Mouse (Mus musculus): ENCODE results near the gene Ajap1. TPM values are rescaled to one million over a fixed set of nuclear protein-coding genes. Genes with fewer than 3 reads are reported as not detected.

Gene Ajap1
- polyA plus RNA-seq, 1 experiment from 2014 or later = 15.4 TPM

- ATAC-seq (ENCODE audit: low FRiP score, low read depth) = no peak
- Histone ChIP-seq H3K4me2 (no peak overlapping the region), H3K4me1 (replicated peaks) (0 out of 2 replicates have a peak, but pooled peaks cover under 1% of the 10 kb centered on the region), H3K9ac (no peak overlapping the region), H3K36me3 (peaks cover 5% of the 10 kb centered on the region; the same call in 1 of the 2 replicates), H3K9me3 (no peaks in the 10 kb centered on the region), H3K27me3 (no peaks in the 10 kb centered on the region), H3K27ac (replicated peaks) (no peak overlapping the region), H3K4me3 (no peak overlapping the region)
- 81% methylated on average over 12 of the region's 12 CpGs for WGBS
These were observed 95.1 kb downstream of the Ajap1 start for GRCm38 (mm10) chr4:153387478-153387877.

GRCm38 (mm10) chr4:153381433-153381832 lies 101.2 kb downstream of the Ajap1 start:
- no peak overlapping the region for H3K4me2 ChIP-seq
- no peaks in the 10 kb centered on the region for H3K27me3 ChIP-seq
- no peak for ATAC-seq (ENCODE audit: low FRiP score, low read depth)
- no peak overlapping the region for H3K27ac ChIP-seq (replicated peaks)
- WGBS = 56% methylated on average over 7 of the region's 7 CpGs
- H3K4me3 ChIP-seq = no peak overlapping the region
- H3K9ac ChIP-seq = no peak overlapping the region
- no peaks in the 10 kb centered on the region for H3K9me3 ChIP-seq
- peaks cover 13% of the 10 kb centered on the region for H3K4me1 ChIP-seq (replicated peaks)
- H3K36me3 ChIP-seq = peaks cover 5% of the 10 kb centered on the region; the same call in 1 of the 2 replicates

GRCm38 (mm10) chr4:153380885-153381284 lies 101.7 kb downstream of the Ajap1 start:
- Histone ChIP-seq H3K27ac (replicated peaks) (no peak overlapping the region), H3K4me2 (no peak overlapping the region), H3K9me3 (no peaks in the 10 kb centered on the region), H3K27me3 (no peaks in the 10 kb centered on the region), H3K9ac (no peak overlapping the region), H3K4me3 (no peak overlapping the region), H3K4me1 (replicated peaks) (peaks cover 13% of the 10 kb centered on the region), H3K36me3 (peaks cover 5% of the 10 kb centered on the region; the same call in 1 of the 2 replicates)
- 73% methylated on average over 10 of the region's 10 CpGs for WGBS
- ATAC-seq (ENCODE audit: low FRiP score, low read depth) = no peak

- Histone ChIP-seq H3K4me1 (replicated peaks) (peaks cover 13% of the 10 kb centered on the region), H3K9me3 (no peaks in the 10 kb centered on the region), H3K4me2 (no peak overlapping the region), H3K9ac (no peak overlapping the region), H3K27me3 (no peaks in the 10 kb centered on the region), H3K27ac (replicated peaks) (no peak overlapping the region), H3K4me3 (no peak overlapping the region), H3K36me3 (peaks cover 4% of the 10 kb centered on the region; the same call in 1 of the 2 replicates)
- WGBS = 22% methylated on average over 6 of the region's 6 CpGs
- ATAC-seq (ENCODE audit: low FRiP score, low read depth) = 0 out of 2 replicates have a peak, but pooled peaks have one; percentile 14
These were observed 104.6 kb downstream of the Ajap1 start for GRCm38 (mm10) chr4:153377981-153378380.

GRCm38 (mm10) chr4:153374233-153374632 lies 108.4 kb downstream of the Ajap1 start:
- no peak overlapping the region for H3K9ac ChIP-seq
- 0 out of 2 replicates have a peak, but pooled peaks cover 2% of the 10 kb centered on the region for H3K4me1 ChIP-seq (replicated peaks)
- WGBS = 68% methylated on average over 6 of the region's 6 CpGs
- H3K27ac ChIP-seq (replicated peaks) = no peak overlapping the region
- no peak overlapping the region for H3K4me2 ChIP-seq
- H3K4me3 ChIP-seq = no peak overlapping the region
- no peak for ATAC-seq (ENCODE audit: low FRiP score, low read depth)
- H3K27me3 ChIP-seq = no peaks in the 10 kb centered on the region
- no peaks in the 10 kb centered on the region for H3K9me3 ChIP-seq
- H3K36me3 ChIP-seq = no peaks in the 10 kb centered on the region

GRCm38 (mm10) chr4:153373125-153373524 lies 109.5 kb downstream of the Ajap1 start:
- no peaks in the 10 kb centered on the region for H3K27me3 ChIP-seq
- no peak overlapping the region for H3K4me3 ChIP-seq
- 0 out of 2 replicates have a peak, but pooled peaks cover 8% of the 10 kb centered on the region for H3K4me1 ChIP-seq (replicated peaks)
- H3K4me2 ChIP-seq = no peak overlapping the region
- ATAC-seq (ENCODE audit: low FRiP score, low read depth) = no peak
- H3K27ac ChIP-seq (replicated peaks) = no peak overlapping the region
- H3K9ac ChIP-seq = no peak overlapping the region
- 85% methylated on average over 14 of the region's 14 CpGs for WGBS
- H3K9me3 ChIP-seq = no peaks in the 10 kb centered on the region
- H3K36me3 ChIP-seq = no peaks in the 10 kb centered on the region

GRCm38 (mm10) chr4:153368620-153369159 lies 113.9 kb downstream of the Ajap1 start:
- no peak overlapping the region for H3K4me3 ChIP-seq
- no peaks in the 10 kb centered on the region for H3K36me3 ChIP-seq
- 55% methylated on average over 10 of the region's 10 CpGs for WGBS
- peak; percentile 38; the same call in 1 of the 2 replicates for ATAC-seq (ENCODE audit: low FRiP score, low read depth)
- no peaks in the 10 kb centered on the region for H3K9me3 ChIP-seq
- H3K27me3 ChIP-seq = no peaks in the 10 kb centered on the region
- no peak overlapping the region for H3K9ac ChIP-seq
- H3K4me1 ChIP-seq (replicated peaks) = 0 out of 2 replicates have a peak, but pooled peaks cover 6% of the 10 kb centered on the region
- H3K4me2 ChIP-seq = no peak overlapping the region
- no peak overlapping the region; the same call in 1 of the 2 replicates for H3K27ac ChIP-seq (replicated peaks)

- Histone ChIP-seq H3K4me2 (no peak overlapping the region), H3K27me3 (no peaks in the 10 kb centered on the region), H3K9me3 (no peaks in the 10 kb centered on the region), H3K9ac (no peak overlapping the region), H3K4me1 (replicated peaks) (peaks cover 31% of the 10 kb centered on the region), H3K36me3 (no peaks in the 10 kb centered on the region), H3K4me3 (no peak overlapping the region), H3K27ac (replicated peaks) (no peak overlapping the region)
- WGBS = 32% methylated on average over 13 of the region's 13 CpGs
- 0 out of 2 replicates have a peak, but pooled peaks have one; percentile 21 for ATAC-seq (ENCODE audit: low FRiP score, low read depth)
These were observed 121.6 kb downstream of the Ajap1 start for GRCm38 (mm10) chr4:153360868-153361545.

- H3K9me3 ChIP-seq = no peaks in the 10 kb centered on the region
- H3K4me3 ChIP-seq = no peak overlapping the region
- peak overlapping the region; percentile 50 for H3K27ac ChIP-seq (replicated peaks)
- ATAC-seq (ENCODE audit: low FRiP score, low read depth) = peak; percentile 55; the same call in 1 of the 2 replicates
- 28% methylated on average over 7 of the region's 7 CpGs for WGBS
- H3K4me2 ChIP-seq = no peak overlapping the region
- peaks cover 31% of the 10 kb centered on the region for H3K4me1 ChIP-seq (replicated peaks)
- no peak overlapping the region for H3K9ac ChIP-seq
- no peaks in the 10 kb centered on the region for H3K27me3 ChIP-seq
- no peaks in the 10 kb centered on the region for H3K36me3 ChIP-seq
These were observed 124.4 kb downstream of the Ajap1 start for GRCm38 (mm10) chr4:153358243-153358550.

- 52% methylated on average over 9 of the region's 9 CpGs for WGBS
- no peak overlapping the region for H3K4me3 ChIP-seq
- no peaks in the 10 kb centered on the region for H3K9me3 ChIP-seq
- no peaks in the 10 kb centered on the region for H3K36me3 ChIP-seq
- H3K4me2 ChIP-seq = no peak overlapping the region
- H3K4me1 ChIP-seq (replicated peaks) = peaks cover 31% of the 10 kb centered on the region
- no peaks in the 10 kb centered on the region for H3K27me3 ChIP-seq
- H3K9ac ChIP-seq = no peak overlapping the region
- peak; percentile 33; the same call in 1 of the 2 replicates for ATAC-seq (ENCODE audit: low FRiP score, low read depth)
- H3K27ac ChIP-seq (replicated peaks) = peak overlapping the region; percentile 50
These were observed 124.9 kb downstream of the Ajap1 start for GRCm38 (mm10) chr4:153357539-153358242.

GRCm38 (mm10) chr4:153356236-153356635 lies 126.4 kb downstream of the Ajap1 start:
- Histone ChIP-seq H3K27ac (replicated peaks) (no peak overlapping the region), H3K4me1 (replicated peaks) (peaks cover 25% of the 10 kb centered on the region), H3K9ac (no peak overlapping the region), H3K27me3 (no peaks in the 10 kb centered on the region), H3K4me3 (no peak overlapping the region), H3K9me3 (no peaks in the 10 kb centered on the region), H3K36me3 (no peaks in the 10 kb centered on the region), H3K4me2 (no peak overlapping the region)
- no peak for ATAC-seq (ENCODE audit: low FRiP score, low read depth)
- 74% methylated on average over 4 of the region's 4 CpGs for WGBS

GRCm38 (mm10) chr4:153344999-153345398 lies 137.6 kb downstream of the Ajap1 start:
- no peak overlapping the region for H3K4me2 ChIP-seq
- H3K9me3 ChIP-seq = no peaks in the 10 kb centered on the region
- no peak overlapping the region for H3K27ac ChIP-seq (replicated peaks)
- no peak for ATAC-seq (ENCODE audit: low FRiP score, low read depth)
- no peaks in the 10 kb centered on the region for H3K36me3 ChIP-seq
- no peak overlapping the region for H3K9ac ChIP-seq
- peaks cover 5% of the 10 kb centered on the region; the same call in 1 of the 2 replicates for H3K4me1 ChIP-seq (replicated peaks)
- no peaks in the 10 kb centered on the region for H3K27me3 ChIP-seq
- WGBS = 96% methylated on average over 3 of the region's 3 CpGs
- H3K4me3 ChIP-seq = no peak overlapping the region
